Mouse (Mus musculus): ENCODE measurements around the gene Dlx3. TPM values are rescaled to one million over a fixed set of nuclear protein-coding genes. Genes with fewer than 3 reads are reported as not detected.
A peak's percentile ranks its signal among the peaks of the same experiment; 100 is the strongest.

Dlx3 gene
- polyA plus RNA-seq, 1 experiment: 0.33 TPM

DNA sequence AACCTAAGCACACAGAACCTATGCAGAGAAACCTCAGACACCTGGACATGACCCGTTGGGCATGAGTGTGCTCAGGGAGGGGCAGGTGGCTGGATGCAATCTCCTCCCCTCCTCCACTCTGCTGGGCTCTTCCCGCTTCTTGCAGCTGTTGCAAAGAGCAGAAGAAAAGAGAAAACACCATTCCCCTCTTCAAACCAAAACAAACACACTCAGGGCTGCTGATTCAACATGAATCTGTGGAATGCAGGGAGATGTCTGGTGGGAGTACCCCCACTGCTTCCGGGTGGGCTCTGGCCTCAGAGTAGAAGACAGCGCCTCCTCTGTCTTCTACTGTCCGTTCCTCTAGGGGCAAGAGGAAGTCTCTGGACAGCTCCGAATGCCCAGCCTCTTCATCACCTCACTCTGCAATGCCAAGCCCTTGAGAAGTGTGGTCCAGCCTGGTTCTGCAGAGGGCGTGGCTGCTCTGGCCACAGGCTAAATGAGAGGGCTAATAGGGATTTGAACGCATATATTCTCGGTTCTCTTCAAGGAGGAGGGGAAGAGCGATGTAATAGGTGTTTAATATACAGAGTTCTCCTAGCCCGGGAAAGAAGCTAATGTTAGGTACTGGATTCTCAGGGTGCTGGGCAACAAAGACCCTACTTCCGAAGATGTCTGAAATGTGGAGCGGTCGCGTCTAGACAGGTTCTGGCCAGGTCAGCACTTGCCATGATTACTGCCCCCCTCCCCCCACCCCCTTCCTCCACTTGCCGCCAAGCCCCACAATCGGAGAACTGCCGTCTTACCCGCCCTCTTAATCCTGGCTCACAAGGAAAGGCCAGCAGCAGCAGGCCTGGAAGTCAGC is 44.5 kb upstream of the Dlx3 start:
- H3K4me3 ChIP-seq (ENCODE audit: low read depth, low read length): peak overlapping the region; percentile 88
- 4% methylated on average over 19 of the region's 19 CpGs for WGBS
- peak overlapping the region; percentile 99 for H3K27ac ChIP-seq (ENCODE audit: insufficient read depth, low read depth, low read length)
- no peaks in the 10 kb centered on the region; the same call in none of the 2 replicates for H3K36me3 ChIP-seq (ENCODE audit: control insufficient read depth, insufficient read depth, low read length)
- peak; percentile 11; the same call in 1 of the 2 replicates for TF ChIP-seq CTCF (IDR thresholded peaks at IDR 0.05; ENCODE audit: extremely low read depth, insufficient read length, insufficient replicate concordance, low read depth, low read length)
- TF ChIP-seq POLR2A (IDR thresholded peaks at IDR 0.05; ENCODE audit: low read depth, low read length): peak; percentile 9; the same call in 1 of the 2 replicates
- H3K4me1 ChIP-seq (ENCODE audit: control insufficient read depth, insufficient read depth, insufficient read length, low read length): peaks cover 43% of the 10 kb centered on the region
- H3K27me3 ChIP-seq (ENCODE audit: control insufficient read depth, insufficient read depth, low read length): no peaks in the 10 kb centered on the region

DNA sequence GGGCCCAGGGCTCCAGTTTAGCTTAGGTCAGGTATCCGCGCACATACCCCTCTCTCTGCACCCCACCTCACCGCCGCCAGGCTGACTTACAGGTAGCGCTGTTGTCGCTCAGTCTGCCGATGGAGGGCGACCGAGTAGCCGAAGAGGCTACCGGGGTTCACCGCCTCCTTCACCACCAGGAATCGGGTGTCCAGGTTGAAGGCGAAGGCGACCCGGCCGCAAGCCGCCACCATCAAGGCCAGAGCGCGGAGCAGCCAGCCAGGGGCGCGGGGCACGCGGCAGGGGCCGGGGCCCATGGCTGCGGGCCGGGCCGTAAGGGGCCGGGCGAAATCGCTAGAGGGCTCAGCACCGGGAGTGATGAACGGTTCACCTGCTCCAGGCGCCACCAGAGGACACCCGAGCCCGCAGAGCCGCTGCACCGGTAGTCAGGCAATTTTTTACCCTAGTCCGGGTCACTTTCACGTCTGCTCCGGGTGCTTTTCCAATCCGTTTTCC is 43.8 kb upstream of the Dlx3 start:
- TF ChIP-seq CTCF (IDR thresholded peaks at IDR 0.05; ENCODE audit: extremely low read depth, insufficient read length, insufficient replicate concordance, low read depth, low read length) (peak; percentile 42; the same call in 1 of the 2 replicates), POLR2A (IDR thresholded peaks at IDR 0.05; ENCODE audit: low read depth, low read length) (0 out of 2 replicates have a peak, but pooled peaks have one; percentile 5)
- H3K27ac ChIP-seq (ENCODE audit: insufficient read depth, low read depth, low read length): peak overlapping the region; percentile 99
- no peaks in the 10 kb centered on the region; the same call in none of the 2 replicates for H3K36me3 ChIP-seq (ENCODE audit: control insufficient read depth, insufficient read depth, low read length)
- H3K4me1 ChIP-seq (ENCODE audit: control insufficient read depth, insufficient read depth, insufficient read length, low read length): peaks cover 38% of the 10 kb centered on the region
- no peaks in the 10 kb centered on the region for H3K27me3 ChIP-seq (ENCODE audit: control insufficient read depth, insufficient read depth, low read length)
- 1% methylated on average over 42 of the region's 42 CpGs for WGBS
- H3K4me3 ChIP-seq (ENCODE audit: low read depth, low read length): peak overlapping the region; percentile 88

- peak within 1 kb of the TSS; percentile 88 for H3K4me3 ChIP-seq (ENCODE audit: low read depth, low read length)
- no peaks in the 10 kb centered on the region for H3K27me3 ChIP-seq (ENCODE audit: control insufficient read depth, insufficient read depth, low read length)
- under 1% methylated on average over 51 of the region's 51 CpGs for WGBS
- H3K4me1 ChIP-seq (ENCODE audit: control insufficient read depth, insufficient read depth, insufficient read length, low read length): peaks cover 36% of the 10 kb centered on the region
- TF ChIP-seq POLR2A (IDR thresholded peaks at IDR 0.05; ENCODE audit: low read depth, low read length) (peak; percentile 57), CTCF (IDR thresholded peaks at IDR 0.05; ENCODE audit: extremely low read depth, insufficient read length, insufficient replicate concordance, low read depth, low read length) (peak; percentile 15; the same call in 1 of the 2 replicates)
- peak within 1 kb of the TSS; percentile 99 for H3K27ac ChIP-seq (ENCODE audit: insufficient read depth, low read depth, low read length)
- no peaks in the 10 kb centered on the region; the same call in none of the 2 replicates for H3K36me3 ChIP-seq (ENCODE audit: control insufficient read depth, insufficient read depth, low read length)
Observed at GRCm38 (mm10) chr11:95076536-95077111, 43.3 kb upstream of the Dlx3 start, which contains the start of gene Itga3. Itga3 (minus strand) TSS chr11:95076801.

DNA sequence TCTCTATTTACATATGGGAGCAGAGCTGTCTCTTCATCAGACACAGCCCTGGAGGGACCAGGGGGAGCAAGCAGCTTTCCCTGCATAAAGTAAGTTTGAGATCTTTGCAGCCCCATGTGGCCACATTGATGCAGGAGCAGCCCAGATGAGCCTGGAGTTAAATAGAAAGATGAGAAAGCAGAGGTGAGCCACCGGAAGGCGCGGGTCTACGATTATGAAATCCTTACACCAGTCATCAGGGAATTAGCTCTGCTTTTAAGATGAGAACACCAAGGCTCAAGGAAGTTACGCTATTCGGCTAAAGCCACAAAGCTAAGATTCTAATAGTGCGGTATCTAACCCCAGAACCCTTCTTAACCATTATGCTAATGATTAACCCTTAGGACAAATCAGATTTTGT is 42.0 kb upstream of the Dlx3 start:
- 16% methylated on average over 7 of the region's 7 CpGs for WGBS
- TF ChIP-seq POLR2A (IDR thresholded peaks at IDR 0.05; ENCODE audit: low read depth, low read length) (no peak), CTCF (IDR thresholded peaks at IDR 0.05; ENCODE audit: extremely low read depth, insufficient read length, insufficient replicate concordance, low read depth, low read length) (no peak)
- peak overlapping the region; percentile 5; the same call in 1 of the 2 replicates for H3K4me3 ChIP-seq (ENCODE audit: low read depth, low read length)
- peaks cover 26% of the 10 kb centered on the region; the same call in 1 of the 2 replicates for H3K4me1 ChIP-seq (ENCODE audit: control insufficient read depth, insufficient read depth, insufficient read length, low read length)
- H3K36me3 ChIP-seq (ENCODE audit: control insufficient read depth, insufficient read depth, low read length): no peaks in the 10 kb centered on the region
- H3K27ac ChIP-seq (ENCODE audit: insufficient read depth, low read depth, low read length): peak overlapping the region; percentile 41; the same call in 1 of the 2 replicates
- H3K27me3 ChIP-seq (ENCODE audit: control insufficient read depth, insufficient read depth, low read length): no peaks in the 10 kb centered on the region

DNA sequence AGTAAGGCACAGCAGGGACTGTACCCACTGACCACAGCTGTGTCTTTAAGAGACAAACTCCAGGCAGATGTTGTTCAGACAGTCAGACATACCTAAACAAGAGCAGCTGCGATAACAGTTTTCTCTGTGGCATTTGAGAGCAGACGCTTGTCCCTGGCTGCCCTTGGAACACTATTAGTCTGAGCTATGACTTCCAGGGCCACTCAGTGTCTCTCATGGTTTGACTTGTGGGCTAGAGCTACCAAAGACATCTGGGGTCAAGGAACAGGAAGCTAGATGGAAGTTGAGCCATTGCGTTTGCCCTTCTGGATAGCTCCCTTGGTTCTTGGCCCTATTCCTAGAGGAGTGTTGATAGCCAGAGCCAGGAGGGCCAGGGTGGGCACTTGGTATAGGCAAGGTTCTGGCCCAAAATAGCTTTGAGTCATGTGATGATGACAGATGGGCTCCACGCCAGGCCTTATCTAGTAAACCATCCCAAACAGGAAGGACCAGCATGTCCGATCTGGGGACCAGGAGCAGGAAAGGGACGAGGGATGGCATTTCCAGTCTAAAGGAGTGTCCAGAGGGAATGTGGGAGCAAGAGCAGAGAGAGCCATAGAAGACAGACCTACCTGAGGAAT is 40.6 kb upstream of the Dlx3 start:
- Histone ChIP-seq H3K27ac (ENCODE audit: insufficient read depth, low read depth, low read length) (no peak overlapping the region), H3K27me3 (ENCODE audit: control insufficient read depth, insufficient read depth, low read length) (no peaks in the 10 kb centered on the region), H3K36me3 (ENCODE audit: control insufficient read depth, insufficient read depth, low read length) (no peaks in the 10 kb centered on the region), H3K4me3 (ENCODE audit: low read depth, low read length) (no peak overlapping the region), H3K4me1 (ENCODE audit: control insufficient read depth, insufficient read depth, insufficient read length, low read length) (peaks cover 20% of the 10 kb centered on the region; the same call in 1 of the 2 replicates)
- WGBS: 66% methylated on average over 6 of the region's 6 CpGs
- TF ChIP-seq CTCF (IDR thresholded peaks at IDR 0.05; ENCODE audit: extremely low read depth, insufficient read length, insufficient replicate concordance, low read depth, low read length): no peak
- no peak for TF ChIP-seq POLR2A (IDR thresholded peaks at IDR 0.05; ENCODE audit: low read depth, low read length)

GRCm38 (mm10) chr11:95080783-95081182 is 39.1 kb upstream of the Dlx3 start:
- H3K36me3 ChIP-seq (ENCODE audit: control insufficient read depth, insufficient read depth, low read length): no peaks in the 10 kb centered on the region
- H3K4me3 ChIP-seq (ENCODE audit: low read depth, low read length): no peak overlapping the region
- 81% methylated on average over 6 of the region's 6 CpGs for WGBS
- no peaks in the 10 kb centered on the region for H3K27me3 ChIP-seq (ENCODE audit: control insufficient read depth, insufficient read depth, low read length)
- H3K27ac ChIP-seq (ENCODE audit: insufficient read depth, low read depth, low read length): no peak overlapping the region
- TF ChIP-seq CTCF (IDR thresholded peaks at IDR 0.05; ENCODE audit: extremely low read depth, insufficient read length, insufficient replicate concordance, low read depth, low read length): no peak
- no peak for TF ChIP-seq POLR2A (IDR thresholded peaks at IDR 0.05; ENCODE audit: low read depth, low read length)
- peaks cover 16% of the 10 kb centered on the region; the same call in 1 of the 2 replicates for H3K4me1 ChIP-seq (ENCODE audit: control insufficient read depth, insufficient read depth, insufficient read length, low read length)
